Mouse (Mus musculus) cortical plate, adult 2 months (tissue): ENCODE measurements around the gene Cbx1. TPM values are rescaled to one million over a fixed set of nuclear protein-coding genes. Genes with fewer than 3 reads are reported as not detected.
"Not testable (repeated sequence)": the region's sequence is repeated elsewhere in the genome, so short reads cannot be mapped to it uniquely, and the experiment has no call there.

Experiments used
- H3K27ac ChIP-seq: fragments of 200-500 bp; 2 replicates; pipeline ENCODE4 v1.5.1; 2012; ENCODE audit warnings: low read length, control low read depth, inconsistent platforms; ENCODE audit not compliant: insufficient read depth
- H3K4me1 ChIP-seq: fragments of 200-500 bp; 2 replicates; pipeline ENCODE4 v1.6.1; 2011; ENCODE audit warnings: low read length; ENCODE audit not compliant: control insufficient read depth, insufficient read depth
- H3K4me3 ChIP-seq: fragments of 200-500 bp; 2 replicates; pipeline ENCODE4 v1.5.1; 2011; ENCODE audit warnings: mild to moderate bottlenecking, low read length, control low read depth; ENCODE audit not compliant: insufficient read depth
- CTCF ChIP-seq: fragments of 200-500 bp; IDR thresholded peaks from 2 replicates; pipeline ENCODE4 v1.5.1; 2011; ENCODE audit warnings: mild to moderate bottlenecking, control low read depth, low read length; ENCODE audit not compliant: insufficient read depth; ENCODE audit errors: extremely low read depth
- POLR2A ChIP-seq: fragments of 200-500 bp; IDR thresholded peaks from 2 replicates; pipeline ENCODE4 v1.6.1; 2011; ENCODE audit warnings: mild to moderate bottlenecking, low read length, control low read depth; ENCODE audit not compliant: insufficient read depth; ENCODE audit errors: extremely low read depth
- polyA plus RNA-seq: library from polyadenylated mRNA; depleted of rRNA; stranded (reverse); fragments of >200 nt; gene quantifications from 2 replicates; pipeline ENCODE4 v1.2.3, GENCODE M21; 2012

Gene Cbx1
- polyA plus RNA-seq, 1 experiment = 27.1 TPM

DNA sequence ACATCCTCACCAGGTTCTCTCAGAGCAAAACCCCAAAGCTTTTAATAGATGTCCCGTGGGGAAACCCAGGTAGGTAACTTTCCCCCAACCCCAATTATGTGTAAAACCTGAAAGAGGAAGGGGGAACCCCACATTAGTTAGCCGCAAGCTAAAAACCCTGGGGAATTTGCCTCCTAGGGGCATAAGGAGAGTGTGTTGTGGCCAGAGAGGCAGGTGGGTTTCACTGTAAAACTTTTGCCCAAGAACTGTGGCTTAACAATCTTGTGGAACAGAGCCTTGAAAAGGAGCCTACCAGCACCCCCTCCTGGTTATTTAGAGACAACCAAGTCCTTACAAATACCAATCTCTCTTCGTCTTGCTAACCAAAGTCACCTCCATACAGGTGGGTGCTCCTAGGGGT lies 14.4 kb upstream of the Cbx1 start:
- TF ChIP-seq POLR2A = no peak
- no peak for TF ChIP-seq CTCF
- Histone ChIP-seq H3K27ac (no peak overlapping the region), H3K4me3 (no peak overlapping the region), H3K4me1 (no peaks in the 10 kb centered on the region)

DNA sequence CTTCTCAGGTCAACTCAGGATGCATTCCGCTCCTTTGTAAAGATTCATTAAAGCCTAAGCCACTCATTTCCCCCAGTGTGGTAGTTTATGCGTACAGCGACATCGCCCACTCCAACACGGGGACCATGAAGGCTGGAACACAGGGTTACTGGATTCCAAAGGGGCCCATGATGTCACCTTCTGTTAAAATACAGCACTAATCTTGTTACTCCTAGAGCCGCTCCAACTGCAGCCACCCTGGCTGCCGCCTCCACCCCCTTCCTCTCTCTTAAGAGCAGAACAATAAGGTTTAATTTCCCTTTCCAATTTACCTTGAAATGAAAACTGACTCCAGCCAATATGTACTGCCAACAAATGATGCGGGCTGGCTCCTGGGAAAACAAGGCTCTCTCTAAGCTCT lies 13.9 kb upstream of the Cbx1 start:
- Histone ChIP-seq H3K4me1 (no peaks in the 10 kb centered on the region), H3K27ac (no peak overlapping the region), H3K4me3 (no peak overlapping the region)
- TF ChIP-seq CTCF (no peak), POLR2A (no peak)

DNA sequence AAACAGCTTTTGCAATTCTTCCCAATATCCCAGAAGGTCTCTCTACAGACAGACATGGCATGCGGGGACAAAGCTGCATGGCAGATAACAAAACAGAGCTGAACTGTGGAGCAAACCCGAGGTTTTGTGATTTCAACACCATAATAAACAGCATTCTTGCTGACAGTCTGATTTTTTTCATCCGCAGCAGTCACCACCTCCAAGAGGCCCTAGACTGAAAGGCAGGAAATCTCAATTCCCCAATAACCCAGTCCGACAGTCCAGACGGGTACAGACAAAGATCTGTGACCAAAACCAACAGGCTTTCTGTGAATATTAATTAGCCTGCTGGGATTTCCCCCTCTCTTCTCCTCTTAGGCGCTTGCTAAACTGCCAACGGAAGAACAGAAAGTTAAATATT lies 13.3 kb upstream of the Cbx1 start:
- Histone ChIP-seq H3K4me1 (no peaks in the 10 kb centered on the region), H3K4me3 (no peak overlapping the region), H3K27ac (0 out of 2 replicates have a peak overlapping the region, but pooled peaks have one; percentile 34)
- TF ChIP-seq CTCF = no peak
- TF ChIP-seq POLR2A = no peak

DNA sequence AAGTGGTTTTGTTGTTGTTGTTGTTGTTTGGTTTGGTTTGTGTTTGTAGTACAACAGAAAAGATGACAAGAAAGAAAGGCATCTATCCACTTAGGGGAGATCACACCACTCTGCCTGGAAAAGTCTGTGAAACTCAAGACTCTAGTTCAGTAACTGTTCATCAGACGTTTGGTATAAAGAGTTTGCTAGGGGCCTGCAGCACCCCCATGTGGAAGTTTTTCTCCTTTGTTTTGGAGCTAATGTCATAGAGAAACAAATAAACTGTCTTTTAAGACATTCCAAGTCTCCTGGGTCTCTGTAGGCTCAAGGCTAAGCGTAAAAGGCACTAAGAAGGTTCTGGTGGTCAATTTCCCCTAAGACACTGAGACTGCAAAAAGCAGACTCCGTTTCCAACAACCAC lies 12.9 kb upstream of the Cbx1 start:
- TF ChIP-seq POLR2A = no peak
- no peak for TF ChIP-seq CTCF
- H3K4me1 ChIP-seq = no peaks in the 10 kb centered on the region
- peak overlapping the region; percentile 68; the same call in 1 of the 2 replicates for H3K4me3 ChIP-seq
- H3K27ac ChIP-seq = no peak overlapping the region

DNA sequence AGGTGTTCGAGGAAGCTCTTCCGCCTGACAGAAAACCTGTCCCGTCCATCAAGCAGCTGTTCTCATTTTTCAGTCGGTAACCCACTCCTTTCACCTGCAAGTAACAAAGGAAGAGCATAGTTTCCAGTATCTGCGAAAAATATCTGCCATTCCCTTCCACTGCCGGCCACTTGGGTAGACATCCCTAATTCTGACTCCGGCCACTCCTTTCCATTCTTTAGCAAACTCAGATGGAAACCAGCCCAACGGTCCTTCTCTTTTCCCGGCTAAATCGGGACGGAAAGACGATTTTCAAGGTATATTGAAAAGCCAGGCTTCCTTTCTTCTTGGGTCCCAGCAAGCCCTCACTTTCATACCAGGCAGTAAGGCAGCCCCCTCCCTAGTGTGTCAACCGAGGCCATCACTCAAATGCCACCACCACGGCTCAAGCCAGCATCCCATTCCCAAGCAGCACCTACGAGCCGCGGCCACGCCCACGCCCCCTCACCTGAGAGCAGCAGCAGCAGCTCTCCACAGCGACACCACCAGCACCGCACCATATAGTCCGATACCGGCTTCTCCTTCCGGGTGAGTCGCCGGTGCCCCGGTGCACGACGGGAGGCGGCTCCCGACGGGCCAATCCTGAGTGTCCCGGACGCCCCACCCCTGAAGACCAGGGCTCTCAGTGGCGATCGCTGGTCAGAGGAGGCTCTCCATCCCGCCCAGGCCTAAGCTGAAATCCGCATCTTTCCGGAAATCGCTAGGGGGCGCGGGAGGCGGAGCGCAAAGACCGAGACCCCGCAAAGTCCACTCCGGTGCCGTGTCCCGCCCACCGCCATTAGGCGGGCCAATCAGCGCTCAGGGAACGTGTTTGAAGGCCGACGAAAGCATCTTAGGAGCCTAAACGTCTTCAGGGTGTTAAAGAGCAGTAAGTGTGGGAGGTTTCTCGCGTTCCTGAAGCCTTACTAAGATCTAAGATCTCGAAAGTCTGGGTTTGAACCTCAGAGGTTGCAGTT lies 11.7 kb upstream of the Cbx1 start, which contains the start of gene Snx11:
Gene Snx11 (minus strand): TSS at position 592 of the 995 bp plus-strand sequence.
- peak within 1 kb of the TSS; percentile 68 for H3K4me3 ChIP-seq
- peak; percentile 33 for TF ChIP-seq CTCF
- peak; percentile 75 for TF ChIP-seq POLR2A
- no peaks in the 10 kb centered on the region for H3K4me1 ChIP-seq
- no peak within 1 kb of the TSS for H3K27ac ChIP-seq

DNA sequence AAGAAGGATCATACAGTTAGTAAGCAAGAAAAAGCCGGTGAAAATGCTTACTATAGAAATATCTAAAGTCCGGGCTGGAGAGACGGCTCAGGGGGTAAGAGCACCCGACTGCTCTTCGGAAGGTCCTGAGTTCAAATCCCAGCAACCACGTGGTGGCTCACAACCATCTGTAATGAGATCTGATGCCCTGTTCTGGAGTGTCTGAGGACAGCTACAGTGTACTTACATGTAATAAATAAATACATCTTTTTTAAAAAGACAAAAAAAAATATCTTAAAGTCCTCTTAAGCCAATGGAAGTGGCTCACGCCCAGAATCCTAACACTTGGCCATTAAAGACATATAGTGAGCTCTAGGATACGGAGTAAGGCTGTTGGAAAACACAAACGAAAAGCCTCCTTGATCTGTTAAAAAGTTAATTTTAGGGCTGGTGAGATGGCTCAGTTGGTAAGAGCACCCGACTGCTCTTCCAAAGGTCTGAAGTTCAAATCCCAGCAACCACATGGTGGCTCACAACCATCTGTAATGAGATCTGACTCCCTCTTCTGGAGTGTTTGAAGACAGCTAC lies 10.8 kb upstream of the Cbx1 start:
- peak overlapping the region; percentile 68 for H3K4me3 ChIP-seq
- H3K4me1 ChIP-seq, H3K27ac ChIP-seq: not testable (repeated sequence)

DNA sequence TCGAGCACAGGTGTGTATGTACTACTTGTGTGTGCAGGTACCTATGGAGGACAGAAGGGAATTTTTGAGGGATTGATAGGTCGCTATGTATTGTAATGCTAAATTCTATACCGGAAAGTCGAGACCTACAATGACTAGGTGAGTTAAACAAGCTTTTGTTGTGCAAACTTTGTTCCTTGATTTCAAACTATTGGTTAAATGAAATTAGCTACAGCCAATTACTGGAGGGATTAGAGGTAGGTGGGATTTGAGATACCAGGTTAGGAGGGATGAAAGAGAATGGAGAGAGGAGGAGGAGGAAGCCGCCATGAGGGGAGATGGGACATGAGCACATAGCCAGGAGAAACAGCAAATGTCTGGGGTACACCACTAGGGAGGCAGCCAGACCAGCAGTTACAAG lies 8.6 kb upstream of the Cbx1 start:
- Histone ChIP-seq H3K4me3 (no peak overlapping the region), H3K27ac (no peak overlapping the region), H3K4me1 (no peaks in the 10 kb centered on the region)
- no peak for TF ChIP-seq POLR2A

DNA sequence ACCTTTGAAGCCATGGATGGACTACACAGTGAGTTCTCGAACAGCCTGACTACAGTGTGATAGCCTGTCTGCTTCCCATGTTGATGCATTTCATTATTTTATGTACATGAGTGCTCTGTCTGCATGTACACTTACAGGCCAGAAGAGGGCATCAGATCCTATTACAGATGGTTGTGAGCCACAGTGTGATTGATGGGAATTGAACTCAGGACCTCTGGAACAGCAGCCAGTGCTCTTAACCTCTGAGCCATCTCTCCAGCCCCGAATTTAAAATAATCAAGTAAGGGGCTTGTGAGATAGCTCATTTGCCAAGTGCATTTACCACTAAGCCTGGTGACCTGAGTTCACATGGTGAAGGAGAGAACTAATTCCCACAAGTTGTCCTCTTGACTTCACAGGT lies 7.5 kb upstream of the Cbx1 start:
- Histone ChIP-seq H3K4me3 (no peak overlapping the region), H3K27ac (no peak overlapping the region), H3K4me1 (no peaks in the 10 kb centered on the region)
- TF ChIP-seq POLR2A (no peak), CTCF (0 out of 2 replicates have a peak, but pooled peaks have one; percentile 3)

DNA sequence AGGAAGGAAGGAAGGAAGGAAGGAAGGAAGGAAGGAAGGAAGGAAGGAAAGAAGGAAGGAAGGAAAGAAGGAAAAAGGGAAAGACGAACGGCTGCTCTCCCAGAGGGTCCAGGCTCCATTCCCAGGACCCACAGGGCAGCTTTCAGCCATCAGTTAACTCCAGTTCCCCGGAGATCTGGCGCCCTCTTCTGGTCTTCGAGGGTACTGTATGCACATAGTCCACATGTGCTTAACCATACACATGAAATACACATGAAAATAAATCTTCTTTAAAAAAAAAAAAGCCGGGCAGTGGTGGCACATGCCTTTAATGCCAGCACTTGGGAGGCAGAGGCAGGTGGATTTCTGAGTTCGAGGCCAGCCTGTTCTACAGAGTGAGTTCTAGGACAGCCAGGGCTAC lies 4.1 kb upstream of the Cbx1 start:
- not testable (repeated sequence) for H3K4me3 ChIP-seq, H3K27ac ChIP-seq, H3K4me1 ChIP-seq
- TF ChIP-seq CTCF = peak; percentile 63
